Mouse (Mus musculus) hindbrain, embryonic 15.5 days (tissue): ENCODE results near the gene Ppfia4. TPM values are rescaled to one million over a fixed set of nuclear protein-coding genes. Genes with fewer than 3 reads are reported as not detected.
A peak's percentile ranks its signal among the peaks of the same experiment; 100 is the strongest.

Experiments used
- ATAC-seq: fragments of 200-750 bp; cut with Nextera tagmentation; 2 replicates; pipeline ENCODE4 v1.8.0; 2017; ENCODE audit warnings: low read depth, moderate number of reproducible peaks, moderate TSS enrichment; ENCODE audit not compliant: low FRiP score
- H3K27ac ChIP-seq: fragments of 300-500 bp; sonication (generic); replicated peaks from 2 replicates; pipeline ENCODE4 v1.5.1; 2015; ENCODE audit warnings: mild to moderate bottlenecking, inconsistent platforms
- H3K27me3 ChIP-seq: fragments of 300-500 bp; sonication (generic); 2 replicates; pipeline ENCODE4 v1.6.1; 2015; ENCODE audit warnings: control low read depth, inconsistent platforms
- H3K36me3 ChIP-seq: fragments of 300-500 bp; sonication (generic); 2 replicates; pipeline ENCODE4 v1.6.1; 2015; ENCODE audit warnings: control low read depth, inconsistent platforms
- H3K4me1 ChIP-seq: fragments of 300-500 bp; sonication (generic); replicated peaks from 2 replicates; pipeline ENCODE4 v1.6.1; 2015; ENCODE audit warnings: control low read depth, inconsistent platforms
- H3K4me2 ChIP-seq: fragments of 300-500 bp; sonication (generic); 2 replicates; pipeline ENCODE4 v1.6.1; 2015; ENCODE audit warnings: moderate library complexity, mild to moderate bottlenecking, inconsistent platforms
- H3K4me3 ChIP-seq: fragments of 300-500 bp; sonication (generic); 2 replicates; pipeline ENCODE4 v1.5.1; 2015; ENCODE audit warnings: mild to moderate bottlenecking, inconsistent platforms
- H3K9ac ChIP-seq: fragments of 300-500 bp; sonication (generic); 2 replicates; pipeline ENCODE4 v1.6.1; 2015; ENCODE audit warnings: inconsistent platforms
- H3K9me3 ChIP-seq: fragments of 300-500 bp; sonication (generic); 2 replicates; pipeline ENCODE4 v1.6.1; 2016; ENCODE audit warnings: control low read depth, inconsistent platforms
- WGBS: fragments of 180-500 bp; shearing (Covaris S2); methylation state at CpG from one replicate; pipeline ENCODE4 v1.1.7; 2015; 5-methylcytosine and 5-hydroxymethylcytosine counted together
- polyA plus RNA-seq: library from polyadenylated mRNA; unstranded; fragments of >200 nt; fragmentation: Nextera tagmentation; extraction: Ambion mirVana; gene quantifications from 2 replicates; pipeline ENCODE4 v1.2.1, GENCODE M21; 2015

Ppfia4 gene
- polyA plus RNA-seq, 1 experiment from 2014 or later: 28.7 TPM

GRCm38 (mm10) chr1:134335924-134336810, 3.4 kb upstream of the Ppfia4 start:
- Histone ChIP-seq H3K4me2 (no peak overlapping the region), H3K4me1 (peaks cover 11% of the 10 kb centered on the region), H3K9ac (no peak overlapping the region), H3K36me3 (no peaks in the 10 kb centered on the region), H3K27ac (no peak overlapping the region), H3K9me3 (no peaks in the 10 kb centered on the region), H3K4me3 (no peak overlapping the region), H3K27me3 (no peaks in the 10 kb centered on the region)
- 86% methylated on average over 12 of the region's 12 CpGs for WGBS
- no peak for ATAC-seq

- H3K4me3 ChIP-seq: no peak overlapping the region
- peaks cover 11% of the 10 kb centered on the region for H3K4me1 ChIP-seq
- no peak for ATAC-seq
- no peaks in the 10 kb centered on the region for H3K9me3 ChIP-seq
- H3K27ac ChIP-seq: no peak overlapping the region
- no peak overlapping the region for H3K9ac ChIP-seq
- no peaks in the 10 kb centered on the region for H3K36me3 ChIP-seq
- H3K27me3 ChIP-seq: no peaks in the 10 kb centered on the region
- WGBS: 80% methylated on average over 13 of the region's 13 CpGs
- no peak overlapping the region for H3K4me2 ChIP-seq
These were observed 2.6 kb upstream of the Ppfia4 start for GRCm38 (mm10) chr1:134335211-134335923.

DNA sequence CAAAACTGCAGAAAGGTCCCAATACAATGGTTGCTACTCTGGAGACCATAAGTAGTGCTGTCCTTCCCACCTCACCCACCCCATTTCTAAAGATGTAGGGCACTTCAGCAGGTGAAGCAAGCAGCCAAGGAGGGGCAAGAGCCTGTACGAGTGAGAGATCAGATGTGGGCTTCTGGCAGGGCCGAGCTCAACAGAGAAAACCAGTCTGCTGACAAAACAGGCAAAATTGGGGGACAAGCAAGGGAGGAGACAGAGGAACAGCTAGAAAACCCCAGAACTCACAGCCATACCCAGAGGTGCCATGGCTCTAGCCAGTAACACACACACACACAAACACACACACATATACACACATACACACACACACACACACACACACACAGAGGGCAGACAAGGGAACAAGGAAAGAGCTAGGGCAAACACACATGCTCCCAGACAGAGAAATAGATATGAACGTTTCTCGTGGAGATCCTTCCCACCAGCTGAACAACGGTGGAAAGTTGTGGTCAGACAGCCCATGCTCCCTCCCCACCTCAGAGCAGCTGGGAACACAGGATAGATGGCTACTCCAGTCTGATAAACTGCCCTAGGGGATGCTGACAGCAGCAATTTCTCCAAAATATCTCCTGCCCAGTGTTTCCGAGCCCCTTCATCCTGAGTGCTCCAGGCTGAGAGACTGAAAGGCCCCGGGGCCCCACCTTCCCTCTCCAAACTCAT, 1.5 kb upstream of the Ppfia4 start:
- H3K27me3 ChIP-seq: no peaks in the 10 kb centered on the region
- no peak for ATAC-seq
- 82% methylated on average over 7 of the region's 7 CpGs for WGBS
- peaks cover 11% of the 10 kb centered on the region for H3K4me1 ChIP-seq
- H3K9ac ChIP-seq: no peak overlapping the region
- no peak overlapping the region for H3K4me3 ChIP-seq
- no peak overlapping the region for H3K27ac ChIP-seq
- no peaks in the 10 kb centered on the region for H3K9me3 ChIP-seq
- H3K36me3 ChIP-seq: no peaks in the 10 kb centered on the region
- no peak overlapping the region for H3K4me2 ChIP-seq

- 86% methylated on average over 10 of the region's 10 CpGs for WGBS
- peaks cover 11% of the 10 kb centered on the region for H3K4me1 ChIP-seq
These were observed 813 bp upstream of the Ppfia4 start for GRCm38 (mm10) chr1:134333371-134334110.

DNA sequence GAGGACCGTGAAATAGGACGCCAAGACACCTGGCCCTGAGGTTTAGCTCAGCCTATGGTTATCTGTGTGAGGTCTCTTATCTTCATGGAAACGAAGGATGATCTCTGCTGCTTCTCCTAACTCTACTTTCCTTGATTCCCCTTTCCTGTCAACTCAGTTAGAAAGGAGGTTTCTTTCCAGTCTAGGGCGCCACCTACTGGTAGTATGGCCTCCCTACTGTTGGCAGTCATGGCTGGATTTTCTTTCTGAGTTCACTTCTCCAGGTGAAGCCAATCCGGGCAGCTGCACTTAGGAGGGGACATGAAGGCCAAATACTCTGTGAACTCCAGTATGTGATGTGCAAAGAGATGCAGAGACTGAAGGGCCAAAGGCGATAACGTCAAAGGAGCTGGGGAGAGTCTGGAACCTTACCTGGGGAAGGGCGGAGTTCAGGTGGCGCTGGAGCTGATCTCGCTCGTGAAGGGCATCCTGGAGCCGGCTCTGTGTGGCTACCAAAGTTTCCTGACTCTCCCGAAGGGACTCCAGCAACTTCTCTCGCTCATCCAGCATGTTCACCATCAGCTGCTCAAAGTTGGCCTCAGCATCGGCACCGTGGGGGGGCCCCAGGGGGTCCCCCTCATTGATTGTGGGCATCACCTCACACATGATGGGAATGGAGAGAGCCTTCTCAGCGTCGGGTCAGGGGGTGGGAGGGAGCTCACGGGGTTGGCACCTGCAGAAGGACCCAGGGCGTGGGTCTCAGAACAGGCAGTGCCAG, 671 bp downstream of the Ppfia4 start:
- no peak overlapping the region for H3K27ac ChIP-seq
- WGBS: 63% methylated on average over 20 of the region's 20 CpGs
- peaks cover 11% of the 10 kb centered on the region for H3K4me1 ChIP-seq
- no peaks in the 10 kb centered on the region for H3K9me3 ChIP-seq
- no peak overlapping the region for H3K4me3 ChIP-seq
- H3K4me2 ChIP-seq: peak overlapping the region; percentile 9; the same call in 1 of the 2 replicates
- no peak overlapping the region for H3K9ac ChIP-seq
- H3K36me3 ChIP-seq: no peaks in the 10 kb centered on the region
- ATAC-seq: peak; percentile 17; the same call in 1 of the 2 replicates
- H3K27me3 ChIP-seq: no peaks in the 10 kb centered on the region

More at GRCm38 (mm10) chr1:134333371-134334110, 813 bp upstream of the Ppfia4 start:
- no peaks in the 10 kb centered on the region for H3K27me3 ChIP-seq
- no peak overlapping the region for H3K4me3 ChIP-seq
- no peak overlapping the region for H3K27ac ChIP-seq
- ATAC-seq: peak; percentile 12; the same call in 1 of the 2 replicates
- H3K36me3 ChIP-seq: no peaks in the 10 kb centered on the region
- no peak overlapping the region for H3K9ac ChIP-seq
- H3K9me3 ChIP-seq: no peaks in the 10 kb centered on the region
- no peak overlapping the region for H3K4me2 ChIP-seq

GRCm38 (mm10) chr1:134326841-134327346, 5.8 kb downstream of the Ppfia4 start:
- no peaks in the 10 kb centered on the region for H3K9me3 ChIP-seq
- 94% methylated on average over 12 of the region's 12 CpGs for WGBS
- no peak overlapping the region for H3K4me3 ChIP-seq
- H3K9ac ChIP-seq: no peak overlapping the region
- no peaks in the 10 kb centered on the region for H3K4me1 ChIP-seq
- no peak overlapping the region for H3K27ac ChIP-seq
- H3K36me3 ChIP-seq: peaks cover 21% of the 10 kb centered on the region; the same call in 1 of the 2 replicates
- ATAC-seq: no peak
- H3K4me2 ChIP-seq: no peak overlapping the region
- H3K27me3 ChIP-seq: no peaks in the 10 kb centered on the region

DNA sequence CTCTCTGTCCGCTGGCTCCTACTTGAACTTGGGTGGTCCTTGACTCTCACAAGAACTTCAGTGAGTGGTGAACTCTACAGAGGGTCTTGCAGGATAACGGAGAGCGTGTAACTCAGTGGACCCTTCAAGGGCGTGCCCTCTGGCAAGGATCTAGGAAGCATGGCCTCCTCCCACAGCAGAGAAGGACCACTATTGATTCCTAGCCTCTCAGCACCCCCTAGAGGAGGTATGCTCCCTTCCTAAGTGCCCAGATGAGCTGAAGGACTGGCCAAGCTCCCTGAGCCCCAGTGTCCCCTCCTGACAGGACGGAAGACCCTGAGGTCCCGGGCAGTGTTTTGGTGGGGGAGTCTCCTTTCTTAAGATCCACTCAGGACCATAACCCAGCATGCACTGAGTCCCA, 10.1 kb downstream of the Ppfia4 start:
- Histone ChIP-seq H3K4me3 (no peak overlapping the region), H3K27me3 (no peaks in the 10 kb centered on the region), H3K27ac (no peak overlapping the region), H3K36me3 (peaks cover 21% of the 10 kb centered on the region; the same call in 1 of the 2 replicates), H3K9me3 (no peaks in the 10 kb centered on the region), H3K9ac (no peak overlapping the region), H3K4me2 (no peak overlapping the region), H3K4me1 (peaks cover 5% of the 10 kb centered on the region; the same call in 1 of the 2 replicates)
- ATAC-seq: 0 out of 2 replicates have a peak, but pooled peaks have one; percentile 7
- 87% methylated on average over 6 of the region's 6 CpGs for WGBS

DNA sequence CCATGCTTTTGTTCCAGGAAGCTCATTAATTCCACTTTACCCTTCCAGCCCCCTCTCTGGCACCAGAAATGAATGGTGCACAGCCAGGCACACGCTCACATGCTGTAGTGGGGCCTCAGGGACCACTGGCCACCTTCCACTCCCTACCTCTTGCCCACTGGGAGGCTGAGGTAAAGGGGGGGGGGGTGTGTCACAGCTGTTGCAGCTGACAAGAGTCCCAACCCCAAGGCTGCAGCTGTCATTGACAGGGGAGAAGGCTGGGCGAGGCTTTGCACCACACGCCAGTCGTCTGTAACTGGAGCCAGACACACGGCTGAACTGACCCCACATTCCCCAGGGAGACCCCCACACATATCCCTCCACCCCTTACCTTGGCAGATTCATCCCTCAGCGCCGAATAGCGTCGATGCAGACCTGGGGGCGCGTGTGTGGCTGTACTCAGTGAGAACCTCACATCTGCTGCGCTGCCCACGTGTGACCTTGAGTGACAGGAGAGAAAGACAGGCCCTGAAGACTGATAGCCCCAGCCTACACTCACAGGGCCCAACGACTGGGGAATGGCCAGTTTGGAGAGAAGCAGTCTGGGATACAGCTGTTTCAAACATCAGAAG, 11.9 kb downstream of the Ppfia4 start:
- H3K36me3 ChIP-seq: peaks cover 12% of the 10 kb centered on the region; the same call in 1 of the 2 replicates
- H3K4me2 ChIP-seq: no peak overlapping the region
- no peaks in the 10 kb centered on the region for H3K9me3 ChIP-seq
- peaks cover 5% of the 10 kb centered on the region; the same call in 1 of the 2 replicates for H3K4me1 ChIP-seq
- 41% methylated on average over 13 of the region's 14 CpGs for WGBS
- H3K4me3 ChIP-seq: no peak overlapping the region
- H3K27me3 ChIP-seq: no peaks in the 10 kb centered on the region
- H3K9ac ChIP-seq: no peak overlapping the region
- H3K27ac ChIP-seq: no peak overlapping the region
- ATAC-seq: peak; percentile 36; the same call in 1 of the 2 replicates

DNA sequence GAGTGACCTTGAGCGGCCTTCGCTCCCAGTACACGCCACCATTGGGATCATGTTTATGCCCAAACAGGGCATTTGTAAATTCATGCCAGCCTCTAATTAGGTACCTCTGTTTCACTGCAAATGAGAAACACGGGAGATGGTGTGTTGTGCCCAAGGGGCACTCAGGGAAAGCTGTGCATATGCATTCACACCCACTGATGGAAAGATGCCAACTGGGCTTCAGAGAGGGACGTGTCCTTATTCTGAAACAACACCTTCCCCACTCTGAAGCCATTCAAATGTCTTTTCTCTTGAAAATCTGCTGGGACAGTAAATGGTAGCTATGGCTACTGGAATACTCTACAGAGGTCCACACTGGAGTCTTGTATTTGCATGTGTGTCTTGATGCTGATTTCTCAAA, 14.5 kb downstream of the Ppfia4 start:
- Histone ChIP-seq H3K4me1 (peaks cover 5% of the 10 kb centered on the region; the same call in 1 of the 2 replicates), H3K4me2 (no peak overlapping the region), H3K9ac (no peak overlapping the region), H3K27ac (no peak overlapping the region), H3K36me3 (peaks cover 10% of the 10 kb centered on the region; the same call in 1 of the 2 replicates), H3K9me3 (no peaks in the 10 kb centered on the region), H3K27me3 (no peaks in the 10 kb centered on the region), H3K4me3 (no peak overlapping the region)
- 70% methylated on average over 5 of the region's 5 CpGs for WGBS
- no peak for ATAC-seq

GRCm38 (mm10) chr1:134316361-134316760, 16.4 kb downstream of the Ppfia4 start:
- H3K27me3 ChIP-seq: no peaks in the 10 kb centered on the region
- H3K36me3 ChIP-seq: peaks cover 14% of the 10 kb centered on the region; the same call in 1 of the 2 replicates
- 85% methylated on average over 9 of the region's 9 CpGs for WGBS
- no peak overlapping the region for H3K4me3 ChIP-seq
- no peaks in the 10 kb centered on the region for H3K9me3 ChIP-seq
- peaks cover 5% of the 10 kb centered on the region; the same call in 1 of the 2 replicates for H3K4me1 ChIP-seq
- H3K4me2 ChIP-seq: no peak overlapping the region
- no peak for ATAC-seq
- no peak overlapping the region for H3K9ac ChIP-seq
- H3K27ac ChIP-seq: no peak overlapping the region
